Mouse (Mus musculus) urinary bladder, postnatal 4 days (tissue): ENCODE data around the gene Kcnf1.

Experiments
- DNase-seq, 2 experiments: peaks; one replicate each; pipeline ENCODE4 v3.0.0; 2021 to 2022; ENCODE audit warnings: low spot score in 2 of 2

Gene Kcnf1

DNA sequence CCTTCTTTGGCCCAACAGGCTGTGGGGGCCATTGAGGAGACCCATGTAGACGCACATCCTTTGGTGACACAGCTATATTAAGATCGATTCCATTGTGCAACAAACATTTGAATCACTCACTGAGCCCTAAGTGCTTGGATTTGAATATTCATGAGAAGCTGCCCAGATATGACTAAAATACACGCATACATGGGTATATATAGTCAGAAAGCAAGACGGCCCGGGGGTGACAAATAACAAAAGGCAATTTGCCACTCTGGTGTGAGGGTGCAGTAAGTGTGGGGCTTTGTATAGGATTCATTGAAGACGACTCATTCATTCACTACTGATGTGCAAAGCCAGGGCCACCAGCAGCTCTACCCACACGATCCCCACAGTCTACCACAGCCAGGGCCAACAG is 17.1 kb downstream of the Kcnf1 start:
- no peak for DNase-seq

DNA sequence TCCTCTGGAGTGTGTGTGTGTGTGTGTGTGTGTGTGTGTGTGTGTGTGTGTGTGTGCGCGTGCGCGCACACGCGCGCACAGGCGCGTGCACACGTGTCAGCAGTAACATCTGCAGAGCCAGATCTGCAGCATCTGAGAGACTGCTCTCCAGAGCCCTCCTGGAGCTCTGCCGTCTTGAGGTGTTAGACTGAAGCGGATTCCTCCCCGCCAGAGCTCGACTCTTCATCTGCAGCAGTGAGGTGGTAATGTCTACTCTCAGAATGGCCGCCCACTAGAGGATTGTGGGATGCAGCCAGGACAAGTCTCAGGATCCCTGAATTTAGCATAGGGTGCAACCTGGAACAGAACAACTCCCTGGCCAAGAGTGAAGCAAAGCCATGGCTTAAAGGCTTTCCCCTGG is 19.1 kb downstream of the Kcnf1 start:
- DNase-seq: no peak

DNA sequence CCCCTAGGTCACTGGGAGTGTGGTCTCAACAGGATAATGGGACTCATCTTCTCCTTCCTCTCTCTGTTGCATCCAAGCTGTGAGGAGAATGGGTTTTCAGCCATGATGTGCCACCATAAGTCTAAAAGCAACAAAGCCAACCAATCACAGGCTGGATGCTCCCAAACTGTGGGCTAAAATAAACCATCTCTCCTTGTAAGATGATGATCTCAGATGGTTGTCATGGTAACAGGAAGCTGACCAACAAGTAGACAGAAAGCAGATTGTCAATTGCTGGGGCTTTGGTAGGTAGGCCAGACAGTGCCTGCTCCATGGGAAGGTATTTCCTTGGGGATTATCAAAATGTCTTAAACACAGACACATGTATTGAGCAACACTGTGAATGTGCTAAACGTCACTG is 20.9 kb downstream of the Kcnf1 start:
- no peak for DNase-seq

DNA sequence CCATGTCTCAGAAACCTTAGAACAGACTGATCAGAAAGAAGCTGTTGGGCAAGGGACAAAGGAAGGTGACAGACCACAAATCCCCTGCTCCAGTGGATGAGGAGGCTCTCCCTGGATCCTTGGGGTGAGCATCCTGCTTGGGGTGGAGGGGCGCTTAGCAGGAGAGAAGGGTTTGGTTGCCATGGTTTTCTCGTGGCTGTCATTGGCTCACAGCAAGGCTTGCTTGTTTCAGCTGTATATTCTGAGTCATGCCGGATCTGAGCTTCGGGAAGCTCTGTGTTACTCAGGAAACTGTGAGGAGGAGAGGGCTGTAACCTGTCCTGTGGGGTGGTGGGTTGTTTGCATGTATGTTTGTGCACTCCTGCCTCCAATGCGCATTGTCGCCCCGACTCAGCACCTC is 23.8 kb downstream of the Kcnf1 start:
- no peak for DNase-seq

GRCm38 (mm10) chr12:17148920-17149319 is 27.8 kb downstream of the Kcnf1 start:
- DNase-seq: no peak

DNA sequence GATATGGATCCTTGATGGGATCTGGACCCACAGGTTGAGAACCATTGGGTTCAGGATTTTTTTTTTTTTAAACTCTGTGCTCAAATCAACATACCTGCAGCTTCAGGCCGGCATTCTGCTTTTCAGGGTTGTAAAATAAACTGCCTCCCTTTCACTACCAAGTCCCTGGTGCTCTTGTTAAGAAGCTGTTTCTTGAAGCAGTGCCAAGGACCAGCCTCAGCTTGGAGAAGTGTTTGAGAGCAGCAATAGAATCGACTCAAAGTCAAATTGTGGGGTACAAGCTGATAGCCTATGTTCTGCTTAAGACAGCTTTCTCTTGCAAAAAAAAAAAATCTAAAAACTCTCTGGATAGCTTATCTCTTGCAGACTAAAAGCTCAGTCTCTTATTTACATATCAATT is 34.9 kb downstream of the Kcnf1 start:
- no peak for DNase-seq

DNA sequence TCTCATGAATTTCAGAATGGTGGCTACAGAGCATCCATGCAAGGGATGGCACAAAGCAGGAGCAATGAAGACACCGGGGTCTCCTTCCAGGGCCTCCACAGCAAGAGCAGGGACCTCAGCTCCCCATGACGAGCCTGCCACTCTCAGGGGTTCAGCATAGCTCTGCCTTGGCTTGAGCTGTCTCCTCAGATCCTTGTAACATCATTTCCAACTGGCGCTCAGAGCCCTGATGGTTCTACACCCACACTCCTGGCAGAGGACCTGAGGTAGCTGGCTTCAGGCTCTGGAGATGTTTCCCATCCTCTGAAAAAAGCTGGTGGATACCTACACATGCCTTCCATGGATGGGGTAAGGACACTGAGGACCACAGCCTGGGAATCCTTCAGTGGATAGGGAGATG is 36.3 kb downstream of the Kcnf1 start:
- DNase-seq: no peak

GRCm38 (mm10) chr12:17134546-17135096 is 42.1 kb downstream of the Kcnf1 start:
- DNase-seq: no peak

- no peak for DNase-seq
These were observed 44.4 kb downstream of the Kcnf1 start for GRCm38 (mm10) chr12:17132243-17132642.

- DNase-seq: no peak
These were observed 45.1 kb downstream of the Kcnf1 start for GRCm38 (mm10) chr12:17131563-17131962.

DNA sequence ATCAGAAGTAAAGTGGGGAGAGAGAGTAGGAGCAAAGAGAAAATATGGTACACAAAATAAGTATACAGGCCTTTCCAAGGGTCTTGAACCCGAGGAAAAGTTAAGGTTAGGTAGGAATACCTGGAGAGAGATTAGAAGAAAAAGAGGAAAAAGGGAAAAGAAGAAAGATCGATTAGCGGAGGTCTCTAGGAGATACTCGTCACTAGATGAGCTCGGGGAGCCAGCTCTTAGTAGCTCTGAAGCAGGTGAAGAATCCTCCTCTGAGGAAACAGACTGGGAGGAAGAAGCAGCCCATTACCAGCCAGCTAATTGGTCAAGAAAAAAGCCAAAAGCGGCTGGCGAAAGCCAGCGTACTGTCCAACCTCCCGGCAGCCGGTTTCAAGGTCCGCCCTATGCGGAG is 53.8 kb downstream of the Kcnf1 start:
- DNase-seq: peak; percentile 34 to 71
